Mouse (Mus musculus) lung, adult 2 months (tissue): ENCODE data around the gene Zfp428.

Experiments used
- CTCF ChIP-seq: fragments of 200-500 bp; IDR thresholded peaks from 2 replicates; pipeline ENCODE4 v1.5.1; 2011; ENCODE audit warnings: mild to moderate bottlenecking, low read length, control low read depth; ENCODE audit not compliant: insufficient read depth
- POLR2A ChIP-seq: fragments of 200-500 bp; IDR thresholded peaks from 2 replicates; pipeline ENCODE4 v1.6.1; 2011; ENCODE audit warnings: low read depth, mild to moderate bottlenecking, control low read depth, low read length, borderline replicate concordance; ENCODE audit errors: extremely low read depth

- TF ChIP-seq CTCF (no peak), POLR2A (no peak)
Measured at GRCm38 (mm10) chr7:24538154-24538553, 31.3 kb downstream of the Zfp428 start.
